Mouse (Mus musculus) spleen, embryonic (tissue): ENCODE data around the gene Acot5.

Experiments used
- CTCF ChIA-PET: fragments of 350-600 bp; sonication (Branson Sonifier 250); formaldehyde crosslinking; loops from one replicate; lab custom pipeline; 2022; lab: Charles Lee

The Acot5 gene

GRCm38 (mm10) chr12:84119584-84119983, 50.5 kb downstream of the Acot5 start:
- CTCF ChIA-PET, result no interaction called here
